Mouse (Mus musculus) hindbrain, embryonic 10.5 days (tissue): ENCODE measurements around the gene Mybpc3. TPM values are rescaled to one million over a fixed set of nuclear protein-coding genes. Genes with fewer than 3 reads are reported as not detected.

Source experiments
- DNase-seq: peaks from one replicate; pipeline ENCODE4 v3.0.0-alpha.2; 2017; ENCODE audit warnings: low spot score
- H3K27ac ChIP-seq: fragments of 300-500 bp; sonication (generic); 2 replicates; pipeline ENCODE4 v1.5.1; 2016; ENCODE audit warnings: mild to moderate bottlenecking, moderate library complexity
- H3K27me3 ChIP-seq: fragments of 300-500 bp; sonication (generic); 2 replicates; pipeline ENCODE4 v1.6.1; 2016; ENCODE audit warnings: mild to moderate bottlenecking; ENCODE audit not compliant: poor library complexity, insufficient read depth, severe bottlenecking
- H3K36me3 ChIP-seq: fragments of 300-500 bp; sonication (generic); 2 replicates; pipeline ENCODE4 v1.6.1; 2016; ENCODE audit warnings: mild to moderate bottlenecking, moderate library complexity
- H3K4me1 ChIP-seq: fragments of 300-500 bp; sonication (generic); replicated peaks from 2 replicates; pipeline ENCODE4 v1.6.1; 2016; ENCODE audit warnings: mild to moderate bottlenecking
- H3K4me3 ChIP-seq: fragments of 300-500 bp; sonication (generic); 2 replicates; pipeline ENCODE4 v1.5.1; 2016; ENCODE audit warnings: mild to moderate bottlenecking, moderate library complexity
- H3K9me3 ChIP-seq: fragments of 300-500 bp; sonication (generic); 2 replicates; pipeline ENCODE4 v1.6.1; 2016; ENCODE audit warnings: mild to moderate bottlenecking, moderate library complexity
- whole genome bisulfite sequencing: fragments of 180-500 bp; shearing (Covaris S2); methylation state at CpG from one replicate; pipeline ENCODE4 v1.1.7; 2016; 5-methylcytosine and 5-hydroxymethylcytosine counted together
- polyA plus RNA-seq: library from polyadenylated mRNA; unstranded; fragments of >200 nt; fragmentation: Nextera tagmentation; extraction: Ambion mirVana; gene quantifications from 2 replicates; pipeline ENCODE4 v1.2.1, GENCODE M21; 2016

The Mybpc3 gene
- polyA plus RNA-seq, 1 experiment from 2014 or later, result not detected

- H3K36me3 ChIP-seq, result peaks cover 48% of the 10 kb centered on the region
- no peaks in the 10 kb centered on the region for H3K27me3 ChIP-seq
- H3K4me1 ChIP-seq, result no peaks in the 10 kb centered on the region
- H3K27ac ChIP-seq, result no peak overlapping the region
- H3K4me3 ChIP-seq, result no peak overlapping the region
- no peaks in the 10 kb centered on the region for H3K9me3 ChIP-seq
- 87% methylated on average over 11 of the region's 11 CpGs for WGBS
- DNase-seq, result no peak
Observed at GRCm38 (mm10) chr2:91136513-91137412, 18.8 kb downstream of the Mybpc3 start.

- Histone ChIP-seq H3K9me3 (no peaks in the 10 kb centered on the region), H3K4me1 (no peaks in the 10 kb centered on the region), H3K36me3 (peaks cover 55% of the 10 kb centered on the region), H3K27ac (no peak overlapping the region), H3K27me3 (no peaks in the 10 kb centered on the region), H3K4me3 (no peak overlapping the region)
- DNase-seq, result no peak
- 88% methylated on average over 6 of the region's 6 CpGs for WGBS
Observed at GRCm38 (mm10) chr2:91137481-91137880, 19.5 kb downstream of the Mybpc3 start.

- no peaks in the 10 kb centered on the region for H3K27me3 ChIP-seq
- H3K4me3 ChIP-seq, result no peak overlapping the region
- H3K4me1 ChIP-seq, result no peaks in the 10 kb centered on the region
- H3K27ac ChIP-seq, result no peak overlapping the region
- 70% methylated on average over 5 of the region's 5 CpGs for WGBS
- no peaks in the 10 kb centered on the region for H3K9me3 ChIP-seq
- no peak for DNase-seq
- peaks cover 71% of the 10 kb centered on the region for H3K36me3 ChIP-seq
Observed at GRCm38 (mm10) chr2:91139311-91139710, 21.4 kb downstream of the Mybpc3 start.

GRCm38 (mm10) chr2:91139764-91140163 lies 21.8 kb downstream of the Mybpc3 start:
- Histone ChIP-seq H3K27ac (no peak overlapping the region), H3K27me3 (no peaks in the 10 kb centered on the region), H3K4me1 (no peaks in the 10 kb centered on the region), H3K4me3 (no peak overlapping the region), H3K36me3 (peaks cover 75% of the 10 kb centered on the region), H3K9me3 (no peaks in the 10 kb centered on the region)
- 68% methylated on average over 8 of the region's 8 CpGs for WGBS
- no peak for DNase-seq

GRCm38 (mm10) chr2:91142920-91143319 lies 25.0 kb downstream of the Mybpc3 start:
- H3K27me3 ChIP-seq, result no peaks in the 10 kb centered on the region
- no peak overlapping the region for H3K4me3 ChIP-seq
- H3K9me3 ChIP-seq, result no peaks in the 10 kb centered on the region
- DNase-seq, result no peak
- no peaks in the 10 kb centered on the region for H3K4me1 ChIP-seq
- H3K27ac ChIP-seq, result no peak overlapping the region
- H3K36me3 ChIP-seq, result peaks cover 93% of the 10 kb centered on the region
- WGBS, result 94% methylated on average over 6 of the region's 6 CpGs

GRCm38 (mm10) chr2:91143401-91143800 lies 25.5 kb downstream of the Mybpc3 start:
- Histone ChIP-seq H3K4me1 (no peaks in the 10 kb centered on the region), H3K9me3 (no peaks in the 10 kb centered on the region), H3K27ac (no peak overlapping the region), H3K4me3 (no peak overlapping the region), H3K27me3 (no peaks in the 10 kb centered on the region), H3K36me3 (peaks cover 88% of the 10 kb centered on the region)
- no peak for DNase-seq
- 95% methylated on average over 11 of the region's 11 CpGs for WGBS

- H3K9me3 ChIP-seq, result no peaks in the 10 kb centered on the region
- DNase-seq, result no peak
- no peaks in the 10 kb centered on the region for H3K27me3 ChIP-seq
- H3K27ac ChIP-seq, result no peak overlapping the region
- no peaks in the 10 kb centered on the region for H3K4me1 ChIP-seq
- peaks cover 77% of the 10 kb centered on the region for H3K36me3 ChIP-seq
- H3K4me3 ChIP-seq, result no peak overlapping the region
Observed at GRCm38 (mm10) chr2:91148101-91148500, 30.2 kb downstream of the Mybpc3 start.

- H3K27ac ChIP-seq, result no peak overlapping the region
- no peak overlapping the region for H3K4me3 ChIP-seq
- H3K27me3 ChIP-seq, result no peaks in the 10 kb centered on the region
- 81% methylated on average over 1 of the region's 1 CpGs for WGBS
- no peaks in the 10 kb centered on the region for H3K4me1 ChIP-seq
- H3K9me3 ChIP-seq, result no peaks in the 10 kb centered on the region
- DNase-seq, result no peak
- H3K36me3 ChIP-seq, result peaks cover 75% of the 10 kb centered on the region
Observed at GRCm38 (mm10) chr2:91151331-91151730, 33.4 kb downstream of the Mybpc3 start.

GRCm38 (mm10) chr2:91152885-91153377 lies 35.0 kb downstream of the Mybpc3 start:
- H3K9me3 ChIP-seq, result no peaks in the 10 kb centered on the region
- WGBS, result 90% methylated on average over 3 of the region's 3 CpGs
- no peak overlapping the region for H3K27ac ChIP-seq
- no peaks in the 10 kb centered on the region for H3K4me1 ChIP-seq
- no peak for DNase-seq
- H3K36me3 ChIP-seq, result peaks cover 79% of the 10 kb centered on the region
- H3K4me3 ChIP-seq, result no peak overlapping the region
- no peaks in the 10 kb centered on the region for H3K27me3 ChIP-seq

GRCm38 (mm10) chr2:91154091-91154490 lies 36.1 kb downstream of the Mybpc3 start:
- Histone ChIP-seq H3K4me1 (no peaks in the 10 kb centered on the region), H3K36me3 (peaks cover 85% of the 10 kb centered on the region), H3K27me3 (no peaks in the 10 kb centered on the region), H3K4me3 (no peak overlapping the region), H3K9me3 (no peaks in the 10 kb centered on the region), H3K27ac (no peak overlapping the region)
- 93% methylated on average over 3 of the region's 3 CpGs for WGBS
- no peak for DNase-seq

- 57% methylated on average over 6 of the region's 6 CpGs for WGBS
Observed at GRCm38 (mm10) chr2:91157002-91157752, 39.2 kb downstream of the Mybpc3 start.

GRCm38 (mm10) chr2:91160591-91160990 lies 42.6 kb downstream of the Mybpc3 start:
- Histone ChIP-seq H3K27me3 (no peaks in the 10 kb centered on the region), H3K9me3 (no peaks in the 10 kb centered on the region), H3K36me3 (peaks cover 96% of the 10 kb centered on the region), H3K4me1 (no peaks in the 10 kb centered on the region), H3K4me3 (no peak overlapping the region), H3K27ac (no peak overlapping the region)
- no peak for DNase-seq
- WGBS, result 90% methylated on average over 6 of the region's 6 CpGs

More at GRCm38 (mm10) chr2:91157002-91157752, 39.2 kb downstream of the Mybpc3 start:
- Histone ChIP-seq H3K27ac (no peak overlapping the region), H3K27me3 (no peaks in the 10 kb centered on the region), H3K4me1 (no peaks in the 10 kb centered on the region), H3K36me3 (peaks cover 94% of the 10 kb centered on the region), H3K4me3 (no peak overlapping the region), H3K9me3 (no peaks in the 10 kb centered on the region)
- DNase-seq, result no peak

GRCm38 (mm10) chr2:91162952-91163351 lies 45.0 kb downstream of the Mybpc3 start:
- no peaks in the 10 kb centered on the region for H3K27me3 ChIP-seq
- H3K36me3 ChIP-seq, result peaks cover 94% of the 10 kb centered on the region
- H3K27ac ChIP-seq, result no peak overlapping the region
- H3K4me1 ChIP-seq, result no peaks in the 10 kb centered on the region
- no peak for DNase-seq
- WGBS, result 91% methylated on average over 4 of the region's 4 CpGs
- H3K9me3 ChIP-seq, result no peaks in the 10 kb centered on the region
- H3K4me3 ChIP-seq, result no peak overlapping the region
